Mouse (Mus musculus) midbrain, postnatal 0 days (tissue): ENCODE data around the gene Zfp931. TPM values are rescaled to one million over a fixed set of nuclear protein-coding genes. Genes with fewer than 3 reads are reported as not detected.

ENCODE experiments used
- polyA plus RNA-seq: library from polyadenylated mRNA; unstranded; fragments of >200 nt; fragmentation: Nextera tagmentation; extraction: Ambion mirVana; gene quantifications from 2 replicates; pipeline ENCODE4 v1.2.1, GENCODE M21; 2015
- total RNA-seq: library from RNA; depleted of rRNA; stranded (reverse); fragments of >200 nt; gene quantifications from 2 replicates; pipeline ENCODE4 v1.2.3, GENCODE M21; 2014; rRNA removed

Zfp931 gene
- total and polyA plus RNA-seq, 2 experiments from 2014 or later, result 12.9 to 17.4 TPM

Other genes starting within 250 kb of the Zfp931 start
- gene Gm14325, start 238.1 kb downstream of the Zfp931 start, total RNA-seq, result 69.3 and 150 TPM in 2 replicates
- 33.7 and 44.7 TPM in 2 replicates for gene Gm14325, start 238.1 kb downstream of the Zfp931 start, polyA plus RNA-seq
- gene Gm14327, start 181.4 kb downstream of the Zfp931 start, total RNA-seq, result 1.9 and 3.3 TPM in 2 replicates
- gene Gm14327, start 181.4 kb downstream of the Zfp931 start, polyA plus RNA-seq, result 2.6 and 4.1 TPM in 2 replicates
- gene Zfp972, start 152.9 kb downstream of the Zfp931 start, total RNA-seq, result not detected in 2 replicates
- gene Zfp972, start 152.9 kb downstream of the Zfp931 start, polyA plus RNA-seq, result 0.33 and 1.00 TPM in 2 replicates
- 11.0 and 17.3 TPM in 2 replicates for gene Gm14326, start 121.2 kb downstream of the Zfp931 start, total RNA-seq
- gene Gm14326, start 121.2 kb downstream of the Zfp931 start, polyA plus RNA-seq, result 15.3 and 15.9 TPM in 2 replicates
- gene Zfp971, start 55.2 kb downstream of the Zfp931 start, total RNA-seq, result 9.6 and 13.0 TPM in 2 replicates
- gene Zfp971, start 55.2 kb downstream of the Zfp931 start, polyA plus RNA-seq, result 11.2 and 12.0 TPM in 2 replicates
- gene Phactr3, start 40.5 kb upstream of the Zfp931 start, total RNA-seq, result 105 and 130 TPM in 2 replicates
- gene Phactr3, start 40.5 kb upstream of the Zfp931 start, polyA plus RNA-seq, result 94.2 and 96.5 TPM in 2 replicates